Mouse (Mus musculus): ENCODE data around the gene Tmtc2.

DNA sequence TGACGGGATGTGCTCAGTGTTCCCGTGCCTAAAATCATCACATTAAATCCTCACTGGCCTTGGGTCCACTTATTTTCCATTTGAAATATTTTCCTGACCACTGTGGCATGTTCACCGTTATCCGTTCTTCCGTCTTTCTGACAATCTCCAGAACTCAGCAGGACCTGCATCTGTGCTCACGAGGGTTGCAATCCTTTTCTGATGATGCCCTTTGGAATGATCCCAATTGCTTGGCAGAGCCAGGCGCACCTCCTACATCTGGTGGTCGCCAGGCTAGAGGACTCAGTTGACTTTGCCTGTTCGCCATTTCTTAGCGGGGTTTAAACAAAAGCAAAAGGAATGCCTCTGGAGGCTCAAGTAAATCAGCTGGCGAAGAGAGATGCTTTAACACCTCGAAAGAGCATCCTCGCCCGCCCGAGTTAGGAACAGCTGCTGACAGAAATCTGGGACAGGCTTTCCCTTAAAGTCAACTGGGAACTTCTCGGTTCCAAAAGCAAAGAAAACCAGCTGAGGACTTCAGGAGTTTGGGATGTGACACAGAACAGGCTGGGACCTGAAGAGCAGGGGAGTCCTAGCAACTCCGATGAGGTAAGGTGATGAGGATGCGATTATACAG is 96.5 kb downstream of the Tmtc2 start:
- TF ChIP-seq CTCF (IDR thresholded peaks at IDR 0.05; ENCODE audit: control insufficient read depth, insufficient read depth, insufficient replicate concordance, low read depth, low read length) (no peak), POLR2A (IDR thresholded peaks at IDR 0.05; ENCODE audit: control insufficient read depth, low read depth, low read length) (no peak)
